Mouse (Mus musculus): ENCODE results near the gene Olfr1143. TPM values are rescaled to one million over a fixed set of nuclear protein-coding genes. Genes with fewer than 3 reads are reported as not detected.

The Olfr1143 gene
- not detected in 2 replicates for polyA plus RNA-seq (2016; fragmentation: Nextera tagmentation; extraction: Ambion mirVana)

DNA sequence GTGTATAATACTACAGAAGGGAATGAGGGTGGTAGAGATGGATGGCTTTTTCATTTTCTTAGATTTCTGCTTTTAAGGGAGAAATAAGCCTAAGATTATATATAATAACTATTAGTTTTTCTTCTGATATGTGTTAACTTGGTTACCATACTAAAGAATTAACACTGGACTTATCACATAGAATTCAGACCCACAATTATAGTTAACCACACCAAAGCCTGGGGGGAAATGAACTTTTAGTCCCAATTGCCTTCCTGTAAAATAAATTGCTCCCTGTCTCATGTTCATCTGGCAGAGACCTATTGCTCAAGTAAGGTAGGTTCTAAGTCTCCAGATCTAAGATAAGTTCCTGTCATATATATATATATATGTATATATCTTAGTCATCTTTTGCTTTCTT is at the start of gene Olfr1143:
TSS of gene Olfr1143 (plus strand) at position 301 of the 400 bp plus-strand sequence.
- no peak within 1 kb of the TSS for H3K4me2 ChIP-seq
- H3K27ac ChIP-seq, result no peak within 1 kb of the TSS
- H3K4me3 ChIP-seq (replicated peaks), result no peak within 1 kb of the TSS
- no peaks in the 10 kb centered on the region for H3K36me3 ChIP-seq
- no peak within 1 kb of the TSS for H3K9ac ChIP-seq (replicated peaks)
- ATAC-seq (ENCODE audit: insufficient number of reproducible peaks, insufficient read depth, low FRiP score, low TSS enrichment, low read depth), result no peak
- H3K9me3 ChIP-seq, result no peaks in the 10 kb centered on the region
- no peaks in the 10 kb centered on the region for H3K4me1 ChIP-seq (replicated peaks)
- no peaks in the 10 kb centered on the region for H3K27me3 ChIP-seq

DNA sequence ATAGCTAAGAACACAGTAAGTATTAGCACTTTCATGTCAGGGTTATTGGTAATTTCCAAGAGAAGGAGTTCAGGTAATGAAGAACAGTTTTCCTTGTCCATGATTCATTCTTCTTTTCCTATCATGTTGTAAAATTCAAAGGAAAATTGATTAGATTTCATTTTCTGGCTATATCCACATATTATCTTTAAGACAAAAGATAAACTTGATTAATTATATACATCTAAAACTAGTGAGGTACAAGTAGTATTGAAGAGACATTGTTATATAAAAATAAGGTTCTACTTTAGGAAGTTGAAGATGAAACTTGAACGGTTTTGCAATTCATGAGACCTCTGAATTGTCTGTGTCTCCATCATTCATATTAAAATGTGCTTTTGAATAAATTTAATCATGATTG is 46.5 kb upstream of the Olfr1143 start, which contains the start of gene Olfr1141:
TSS of gene Olfr1141 (minus strand) at position 101 of the 400 bp plus-strand sequence.
- H3K4me1 ChIP-seq (replicated peaks), result no peaks in the 10 kb centered on the region
- H3K9me3 ChIP-seq, result no peaks in the 10 kb centered on the region
- ATAC-seq (ENCODE audit: insufficient number of reproducible peaks, insufficient read depth, low FRiP score, low TSS enrichment, low read depth), result no peak
- H3K9ac ChIP-seq (replicated peaks), result no peak within 1 kb of the TSS
- H3K4me3 ChIP-seq (replicated peaks), result no peak within 1 kb of the TSS
- 76% methylated on average over 1 of the region's 1 CpGs for WGBS
- H3K4me2 ChIP-seq, result no peak within 1 kb of the TSS
- H3K27me3 ChIP-seq, result no peaks in the 10 kb centered on the region
- no peaks in the 10 kb centered on the region for H3K36me3 ChIP-seq
- H3K27ac ChIP-seq, result no peak within 1 kb of the TSS

DNA sequence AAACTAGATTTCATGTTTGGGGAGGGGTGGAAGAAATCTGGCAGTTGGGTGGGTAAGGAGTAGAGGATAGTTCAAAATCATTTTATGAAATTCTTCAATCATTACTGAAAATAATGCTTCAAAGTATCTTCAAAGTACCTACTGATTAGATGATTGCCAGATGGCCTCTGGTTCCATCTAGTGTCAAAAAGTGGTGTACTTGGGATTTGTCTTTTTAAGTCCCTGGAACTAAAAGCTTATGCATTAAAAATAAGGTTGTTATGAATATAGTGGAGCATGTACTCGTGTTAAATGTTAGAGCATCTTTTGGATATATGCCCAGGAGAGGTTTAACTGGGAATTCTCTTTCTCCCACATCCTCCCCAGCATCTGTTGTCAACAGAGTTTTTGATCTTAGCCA is 24.2 kb upstream of the Olfr1143 start:
- Histone ChIP-seq H3K4me1 (replicated peaks) (no peaks in the 10 kb centered on the region), H3K9ac (replicated peaks) (no peak overlapping the region)
- WGBS, result 54% methylated on average over 1 of the region's 1 CpGs

DNA sequence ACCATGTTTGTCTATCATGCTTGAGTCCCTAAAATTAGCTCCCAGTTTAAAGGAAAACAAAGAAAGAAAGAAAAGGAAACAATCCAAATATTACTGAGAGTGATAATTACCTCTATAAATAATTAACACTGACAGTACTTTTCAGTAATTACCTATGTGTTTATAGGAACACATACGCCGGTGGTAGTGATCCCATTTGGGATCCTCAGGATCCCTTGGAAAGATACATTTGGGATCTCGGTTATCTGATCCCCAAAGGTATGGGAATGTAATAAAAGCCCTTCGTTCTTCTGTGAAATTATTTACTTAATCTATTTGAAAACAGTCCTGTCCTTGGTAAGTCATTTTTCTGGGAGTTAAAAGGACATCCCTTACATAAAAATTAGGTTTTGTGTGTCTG is 21.2 kb upstream of the Olfr1143 start, which contains the start of gene Olfr152:
TSS of gene Olfr152 (plus strand) at position 301 of the 400 bp plus-strand sequence.
- H3K9me3 ChIP-seq, result no peaks in the 10 kb centered on the region
- no peak within 1 kb of the TSS for H3K4me3 ChIP-seq (replicated peaks)
- WGBS, result 81% methylated on average over 4 of the region's 4 CpGs
- ATAC-seq (ENCODE audit: insufficient number of reproducible peaks, insufficient read depth, low FRiP score, low TSS enrichment, low read depth), result no peak
- no peaks in the 10 kb centered on the region for H3K4me1 ChIP-seq (replicated peaks)
- no peaks in the 10 kb centered on the region for H3K36me3 ChIP-seq
- no peak within 1 kb of the TSS for H3K4me2 ChIP-seq
- H3K27me3 ChIP-seq, result no peaks in the 10 kb centered on the region
- no peak within 1 kb of the TSS for H3K27ac ChIP-seq
- H3K9ac ChIP-seq (replicated peaks), result no peak within 1 kb of the TSS

More for the DNA sequence above, 24.2 kb upstream of the Olfr1143 start:
- Histone ChIP-seq H3K9me3 (no peaks in the 10 kb centered on the region), H3K4me3 (replicated peaks) (no peak overlapping the region), H3K27ac (no peak overlapping the region), H3K4me2 (no peak overlapping the region), H3K27me3 (no peaks in the 10 kb centered on the region), H3K36me3 (no peaks in the 10 kb centered on the region)
- ATAC-seq (ENCODE audit: insufficient number of reproducible peaks, insufficient read depth, low FRiP score, low TSS enrichment, low read depth), result no peak

DNA sequence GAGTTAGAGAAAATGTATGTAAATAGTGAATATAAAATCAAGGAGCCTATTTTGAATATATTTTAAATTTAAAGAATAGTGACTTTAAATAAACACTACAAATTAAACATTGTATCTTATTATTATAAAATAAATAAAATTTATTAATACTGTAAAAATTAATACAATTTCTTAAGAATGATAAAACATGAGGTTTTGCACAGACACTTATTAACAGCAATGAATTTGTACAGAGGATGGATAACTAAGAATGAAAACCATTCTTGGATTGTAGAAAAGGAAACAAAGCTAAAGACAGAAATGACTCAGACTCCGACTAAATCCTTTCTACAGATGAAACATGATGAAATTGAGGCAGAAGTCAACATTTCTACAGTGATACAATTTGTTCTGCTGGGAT is 9.1 kb downstream of the Olfr1143 start, which contains the start of gene Olfr1145:
TSS of gene Olfr1145 (plus strand) at position 301 of the 400 bp plus-strand sequence.
- WGBS, result 79% methylated on average over 1 of the region's 1 CpGs
- no peak for ATAC-seq (ENCODE audit: insufficient number of reproducible peaks, insufficient read depth, low FRiP score, low TSS enrichment, low read depth)
- Histone ChIP-seq H3K27ac (no peak within 1 kb of the TSS), H3K9me3 (no peaks in the 10 kb centered on the region), H3K9ac (replicated peaks) (no peak within 1 kb of the TSS), H3K4me3 (replicated peaks) (no peak within 1 kb of the TSS), H3K36me3 (no peaks in the 10 kb centered on the region), H3K4me2 (no peak within 1 kb of the TSS), H3K27me3 (no peaks in the 10 kb centered on the region), H3K4me1 (replicated peaks) (no peaks in the 10 kb centered on the region)

DNA sequence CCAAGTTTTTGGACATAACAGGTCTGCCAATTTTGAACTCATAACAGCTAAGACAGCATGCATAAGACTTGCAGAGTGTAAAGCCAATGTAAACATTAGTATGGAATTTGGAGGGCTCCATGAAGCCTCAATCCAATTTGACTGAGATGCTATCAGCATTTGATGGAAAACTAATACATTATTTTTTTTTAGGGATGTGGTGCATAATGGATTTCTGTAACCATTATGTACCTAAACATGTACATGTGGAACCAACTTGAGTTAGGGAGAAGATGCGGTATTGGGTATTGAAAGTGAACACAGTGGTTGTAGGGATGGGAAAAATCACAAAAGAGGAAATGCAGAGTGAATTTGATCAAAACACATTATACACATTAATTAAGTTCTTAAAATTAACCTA is 29.8 kb downstream of the Olfr1143 start, which contains the start of gene Olfr1148:
TSS of gene Olfr1148 (plus strand) at position 301 of the 400 bp plus-strand sequence.
- Histone ChIP-seq H3K4me2 (no peak within 1 kb of the TSS), H3K27ac (no peak within 1 kb of the TSS), H3K9me3 (no peaks in the 10 kb centered on the region), H3K27me3 (no peaks in the 10 kb centered on the region), H3K4me3 (replicated peaks) (no peak within 1 kb of the TSS), H3K36me3 (no peaks in the 10 kb centered on the region), H3K9ac (replicated peaks) (no peak within 1 kb of the TSS), H3K4me1 (replicated peaks) (no peaks in the 10 kb centered on the region)
- no peak for ATAC-seq (ENCODE audit: insufficient number of reproducible peaks, insufficient read depth, low FRiP score, low TSS enrichment, low read depth)
- 97% methylated on average over 1 of the region's 1 CpGs for WGBS

DNA sequence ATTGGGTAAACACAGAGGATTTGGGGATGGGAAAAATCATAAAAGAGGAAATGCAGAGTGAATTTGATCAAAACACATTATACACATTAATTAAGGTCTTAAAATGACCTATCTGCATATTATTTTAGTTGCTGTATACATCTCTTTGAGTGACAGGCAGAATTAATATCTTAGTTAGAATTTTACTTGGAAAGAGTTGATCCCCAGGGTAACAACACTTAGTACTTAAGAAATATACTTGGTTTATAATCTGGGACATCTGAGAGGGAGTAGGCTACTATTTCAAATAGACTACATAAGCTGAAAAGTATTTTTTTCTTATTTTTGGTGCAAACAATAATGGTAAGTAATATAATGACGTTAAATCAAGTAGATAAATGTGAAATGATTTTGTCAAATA is 43.3 kb downstream of the Olfr1143 start, which contains the start of gene Olfr1150-ps1:
TSS of gene Olfr1150-ps1 (plus strand) at position 301 of the 400 bp plus-strand sequence.
- H3K9ac ChIP-seq (replicated peaks), result no peak within 1 kb of the TSS
- H3K27ac ChIP-seq, result no peak within 1 kb of the TSS
- no peaks in the 10 kb centered on the region for H3K4me1 ChIP-seq (replicated peaks)
- no peaks in the 10 kb centered on the region for H3K36me3 ChIP-seq
- H3K4me2 ChIP-seq, result no peak within 1 kb of the TSS
- 86% methylated on average over 1 of the region's 1 CpGs for WGBS
- no peak within 1 kb of the TSS for H3K4me3 ChIP-seq (replicated peaks)
- no peak for ATAC-seq (ENCODE audit: insufficient number of reproducible peaks, insufficient read depth, low FRiP score, low TSS enrichment, low read depth)
- no peaks in the 10 kb centered on the region for H3K27me3 ChIP-seq
- no peaks in the 10 kb centered on the region for H3K9me3 ChIP-seq

Other genes starting within 250 kb of the Olfr1143 start
- not detected in 2 replicates for gene Olfr1129, start 226.7 kb upstream of the Olfr1143 start, polyA plus RNA-seq (2016; fragmentation: Nextera tagmentation; extraction: Ambion mirVana)
- gene Olfr1130, start 194.4 kb upstream of the Olfr1143 start, polyA plus RNA-seq (2016; fragmentation: Nextera tagmentation; extraction: Ambion mirVana), result not detected in 2 replicates
- not detected in 2 replicates for gene Olfr1131, start 173.5 kb upstream of the Olfr1143 start, polyA plus RNA-seq (2016; fragmentation: Nextera tagmentation; extraction: Ambion mirVana)
- gene Olfr1132, start 163.1 kb upstream of the Olfr1143 start, polyA plus RNA-seq (2016; fragmentation: Nextera tagmentation; extraction: Ambion mirVana), result not detected in 2 replicates
- gene Olfr1133, start 153.2 kb upstream of the Olfr1143 start, polyA plus RNA-seq (2016; fragmentation: Nextera tagmentation; extraction: Ambion mirVana), result not detected in 2 replicates
- not detected in 2 replicates for gene Olfr1134, start 142.1 kb upstream of the Olfr1143 start, polyA plus RNA-seq (2016; fragmentation: Nextera tagmentation; extraction: Ambion mirVana)
- not detected in 2 replicates for gene Olfr1135, start 126.9 kb upstream of the Olfr1143 start, polyA plus RNA-seq (2016; fragmentation: Nextera tagmentation; extraction: Ambion mirVana)
- not detected in 2 replicates for gene Olfr1136, start 106.6 kb upstream of the Olfr1143 start, polyA plus RNA-seq (2016; fragmentation: Nextera tagmentation; extraction: Ambion mirVana)
- gene Olfr1137, start 87.4 kb upstream of the Olfr1143 start, polyA plus RNA-seq (2016; fragmentation: Nextera tagmentation; extraction: Ambion mirVana), result not detected in 2 replicates
- not detected in 2 replicates for gene Olfr1138, start 60.6 kb upstream of the Olfr1143 start, polyA plus RNA-seq (2016; fragmentation: Nextera tagmentation; extraction: Ambion mirVana)
- gene Olfr1140, start 56.8 kb upstream of the Olfr1143 start, polyA plus RNA-seq (2016; fragmentation: Nextera tagmentation; extraction: Ambion mirVana), result not detected in 2 replicates
- gene Olfr1141, start 46.6 kb upstream of the Olfr1143 start, polyA plus RNA-seq (2016; fragmentation: Nextera tagmentation; extraction: Ambion mirVana), result not detected in 2 replicates
- not detected in 2 replicates for gene Olfr152, start 21.1 kb upstream of the Olfr1143 start, polyA plus RNA-seq (2016; fragmentation: Nextera tagmentation; extraction: Ambion mirVana)
- not detected in 2 replicates for gene Olfr1145, start 9.2 kb downstream of the Olfr1143 start, polyA plus RNA-seq (2016; fragmentation: Nextera tagmentation; extraction: Ambion mirVana)
- not detected in 2 replicates for gene Olfr1148, start 29.9 kb downstream of the Olfr1143 start, polyA plus RNA-seq (2016; fragmentation: Nextera tagmentation; extraction: Ambion mirVana)
- gene Olfr1150-ps1, start 43.4 kb downstream of the Olfr1143 start, polyA plus RNA-seq (2016; fragmentation: Nextera tagmentation; extraction: Ambion mirVana), result not detected in 2 replicates
- gene Olfr1151, start 55.3 kb downstream of the Olfr1143 start, polyA plus RNA-seq (2016; fragmentation: Nextera tagmentation; extraction: Ambion mirVana), result not detected in 2 replicates
- gene Olfr1152, start 65.9 kb downstream of the Olfr1143 start, polyA plus RNA-seq (2016; fragmentation: Nextera tagmentation; extraction: Ambion mirVana), result not detected in 2 replicates
- gene Olfr1153, start 94.4 kb downstream of the Olfr1143 start, polyA plus RNA-seq (2016; fragmentation: Nextera tagmentation; extraction: Ambion mirVana), result not detected in 2 replicates
- gene Olfr1154, start 104.6 kb downstream of the Olfr1143 start, polyA plus RNA-seq (2016; fragmentation: Nextera tagmentation; extraction: Ambion mirVana), result not detected in 2 replicates
- not detected in 2 replicates for gene Olfr1155, start 144.5 kb downstream of the Olfr1143 start, polyA plus RNA-seq (2016; fragmentation: Nextera tagmentation; extraction: Ambion mirVana)
- gene Olfr1156, start 152.5 kb downstream of the Olfr1143 start, polyA plus RNA-seq (2016; fragmentation: Nextera tagmentation; extraction: Ambion mirVana), result not detected in 2 replicates
- gene Olfr1157, start 167.7 kb downstream of the Olfr1143 start, polyA plus RNA-seq (2016; fragmentation: Nextera tagmentation; extraction: Ambion mirVana), result not detected in 2 replicates
- not detected in 2 replicates for gene Olfr74, start 174.1 kb downstream of the Olfr1143 start, polyA plus RNA-seq (2016; fragmentation: Nextera tagmentation; extraction: Ambion mirVana)
- gene Olfr1158, start 189.5 kb downstream of the Olfr1143 start, polyA plus RNA-seq (2016; fragmentation: Nextera tagmentation; extraction: Ambion mirVana), result not detected in 2 replicates
- gene Olfr1160, start 207.7 kb downstream of the Olfr1143 start, polyA plus RNA-seq (2016; fragmentation: Nextera tagmentation; extraction: Ambion mirVana), result not detected in 2 replicates
- not detected in 2 replicates for gene Olfr1161, start 222.2 kb downstream of the Olfr1143 start, polyA plus RNA-seq (2016; fragmentation: Nextera tagmentation; extraction: Ambion mirVana)
- gene Olfr73, start 237.1 kb downstream of the Olfr1143 start, polyA plus RNA-seq (2016; fragmentation: Nextera tagmentation; extraction: Ambion mirVana), result not detected in 2 replicates

Measured in limb, embryonic 12.5 days (tissue).